Mouse (Mus musculus): ENCODE data around the gene 1700010B08Rik. TPM values are rescaled to one million over a fixed set of nuclear protein-coding genes. Genes with fewer than 3 reads are reported as not detected.

Gene 1700010B08Rik
- polyA plus RNA-seq, 1 experiment = 430 TPM

DNA sequence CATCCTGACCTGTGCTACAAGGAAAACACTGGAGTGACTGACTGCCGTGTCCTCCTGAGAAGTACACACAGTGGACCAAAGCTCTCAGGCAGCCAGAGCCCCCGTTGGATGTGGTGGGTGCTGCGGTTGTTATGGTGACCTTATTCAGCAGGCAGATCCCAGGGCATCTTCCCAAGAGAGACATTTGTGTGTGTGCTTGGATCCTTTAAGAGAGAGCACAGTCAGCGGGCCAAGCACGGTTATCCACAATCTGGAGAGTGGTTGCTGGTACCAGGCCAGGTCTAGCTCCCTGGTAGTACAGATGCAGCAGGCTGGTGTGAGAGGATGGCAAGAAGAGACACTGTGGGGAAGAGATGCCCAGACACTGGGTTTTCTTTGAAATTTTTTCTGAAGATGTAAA is 2.2 kb upstream of the 1700010B08Rik start:
- H3K27me3 ChIP-seq (ENCODE audit: control insufficient read depth, insufficient read depth, low read length) = no peaks in the 10 kb centered on the region
- no peak overlapping the region for H3K4me3 ChIP-seq (ENCODE audit: control insufficient read depth, low read depth, low read length)
- H3K4me1 ChIP-seq (ENCODE audit: control insufficient read depth, insufficient read depth, low read length) = peaks cover 15% of the 10 kb centered on the region
- no peak overlapping the region for H3K27ac ChIP-seq (ENCODE audit: control insufficient read depth, insufficient read depth, low read depth, low read length)
- H3K36me3 ChIP-seq (ENCODE audit: control insufficient read depth, insufficient read depth, low read length) = no peaks in the 10 kb centered on the region; the same call in 1 of the 2 replicates
- TF ChIP-seq POLR2A (IDR thresholded peaks at IDR 0.05; ENCODE audit: control insufficient read depth, low read depth, low read length) = no peak

DNA sequence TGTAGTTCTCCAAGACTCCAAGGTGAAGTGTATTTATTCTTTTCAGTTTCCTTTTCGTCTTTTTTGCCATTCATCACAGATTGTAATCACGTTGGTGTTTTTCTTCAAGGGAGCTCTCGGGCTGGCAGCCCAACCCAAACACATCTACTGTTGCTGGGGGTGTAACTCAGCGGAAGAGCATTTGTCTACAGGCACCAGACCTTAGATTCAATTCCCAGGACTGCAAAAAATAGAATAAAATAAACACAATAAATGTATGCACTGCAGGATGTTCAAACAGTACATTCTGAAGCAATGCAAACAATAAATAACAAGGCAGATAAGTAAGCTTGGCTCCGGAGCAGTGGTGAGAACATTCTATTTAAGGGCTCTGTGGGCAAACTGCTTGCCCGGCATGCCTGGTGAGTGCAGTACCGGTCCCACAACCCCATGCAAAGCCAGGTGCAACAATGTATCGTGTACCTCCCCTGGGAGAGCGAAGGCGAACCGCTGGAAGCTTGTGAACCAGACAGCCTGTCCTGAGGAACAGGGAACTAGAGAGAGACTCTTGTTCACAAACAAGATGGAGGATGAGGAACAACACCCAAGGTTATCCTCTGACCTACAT is 3.1 kb downstream of the 1700010B08Rik start:
- no peaks in the 10 kb centered on the region for H3K27me3 ChIP-seq (ENCODE audit: control insufficient read depth, insufficient read depth, low read length)
- TF ChIP-seq POLR2A (IDR thresholded peaks at IDR 0.05; ENCODE audit: control insufficient read depth, low read depth, low read length) (no peak; the same call in 1 of the 2 replicates), CTCF (IDR thresholded peaks at IDR 0.05; ENCODE audit: control insufficient read depth, insufficient read depth, insufficient replicate concordance, low read depth, low read length) (no peak)
- peak overlapping the region; percentile 15 for H3K4me3 ChIP-seq (ENCODE audit: control insufficient read depth, low read depth, low read length)
- H3K4me1 ChIP-seq (ENCODE audit: control insufficient read depth, insufficient read depth, low read length) = peaks cover 29% of the 10 kb centered on the region
- no peaks in the 10 kb centered on the region; the same call in none of the 2 replicates for H3K36me3 ChIP-seq (ENCODE audit: control insufficient read depth, insufficient read depth, low read length)
- peak overlapping the region; percentile 34; the same call in 1 of the 2 replicates for H3K27ac ChIP-seq (ENCODE audit: control insufficient read depth, insufficient read depth, low read depth, low read length)

DNA sequence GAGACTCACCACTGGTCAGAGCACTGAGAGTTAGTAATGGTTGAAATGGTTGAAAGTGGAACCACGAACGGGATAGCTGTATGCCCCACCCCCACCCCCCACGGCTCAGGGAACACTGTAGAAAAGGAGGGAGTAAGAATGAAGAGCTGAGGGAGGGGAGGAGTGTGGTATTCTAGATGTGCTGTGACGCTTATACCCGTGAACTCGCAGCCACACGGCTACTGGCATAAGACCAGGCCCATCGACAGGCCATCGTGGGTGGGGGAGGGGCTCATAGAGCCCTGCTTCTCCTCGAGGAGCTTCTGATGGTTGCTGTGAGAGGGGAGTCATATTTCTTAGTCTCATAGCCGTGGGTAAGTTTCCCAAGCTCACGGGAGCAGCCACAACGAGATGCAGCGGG is 5.2 kb downstream of the 1700010B08Rik start:
- no peaks in the 10 kb centered on the region; the same call in none of the 2 replicates for H3K36me3 ChIP-seq (ENCODE audit: control insufficient read depth, insufficient read depth, low read length)
- no peak overlapping the region; the same call in 1 of the 2 replicates for H3K4me3 ChIP-seq (ENCODE audit: control insufficient read depth, low read depth, low read length)
- H3K27me3 ChIP-seq (ENCODE audit: control insufficient read depth, insufficient read depth, low read length) = no peaks in the 10 kb centered on the region
- TF ChIP-seq CTCF (IDR thresholded peaks at IDR 0.05; ENCODE audit: control insufficient read depth, insufficient read depth, insufficient replicate concordance, low read depth, low read length) = no peak
- no peak for TF ChIP-seq POLR2A (IDR thresholded peaks at IDR 0.05; ENCODE audit: control insufficient read depth, low read depth, low read length)
- H3K4me1 ChIP-seq (ENCODE audit: control insufficient read depth, insufficient read depth, low read length) = peaks cover 24% of the 10 kb centered on the region
- no peak overlapping the region; the same call in 1 of the 2 replicates for H3K27ac ChIP-seq (ENCODE audit: control insufficient read depth, insufficient read depth, low read depth, low read length)

DNA sequence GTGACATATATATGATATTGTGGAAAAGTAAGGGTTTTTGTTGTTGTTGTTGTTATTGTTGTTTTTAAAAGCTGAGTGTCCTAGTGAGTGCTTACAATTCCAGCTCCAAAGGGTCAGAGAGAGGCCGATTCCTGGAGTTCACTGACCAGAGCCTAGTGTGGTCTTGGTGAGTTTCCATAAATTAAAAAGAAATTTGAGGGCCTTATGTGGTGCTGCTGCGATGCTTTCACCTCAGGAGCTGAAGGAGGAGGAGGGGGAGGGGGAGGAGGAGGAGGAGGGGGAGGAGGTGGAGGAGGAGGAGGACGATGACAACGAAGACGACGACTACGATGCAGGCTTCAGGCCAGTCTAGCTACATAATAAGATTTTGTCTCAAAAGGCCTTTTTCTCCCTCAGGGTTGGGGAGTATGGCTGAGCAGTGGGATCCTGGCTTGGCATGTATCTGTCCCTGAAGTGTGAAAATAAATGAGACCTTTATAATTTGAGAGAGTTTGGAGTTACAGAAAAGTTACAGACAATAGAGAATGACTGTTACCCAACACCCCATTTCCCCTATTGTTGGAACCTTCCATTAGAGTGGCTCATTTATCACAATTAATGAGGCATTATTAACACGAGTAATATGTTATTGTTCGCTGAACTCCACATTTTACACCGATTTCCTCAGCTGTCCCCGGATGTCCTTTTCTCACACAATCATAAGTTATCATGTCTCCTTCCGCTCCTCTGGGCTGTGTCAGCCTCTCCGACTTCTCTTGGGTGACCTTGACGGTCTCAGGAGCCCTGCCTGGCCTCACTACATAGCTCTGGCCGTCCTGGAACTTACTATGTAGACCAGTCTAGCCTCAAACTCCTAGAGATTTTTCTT is 6.0 kb downstream of the 1700010B08Rik start:
- H3K4me1 ChIP-seq (ENCODE audit: control insufficient read depth, insufficient read depth, low read length) = peaks cover 21% of the 10 kb centered on the region
- peak overlapping the region; percentile 77 for H3K27ac ChIP-seq (ENCODE audit: control insufficient read depth, insufficient read depth, low read depth, low read length)
- no peak for TF ChIP-seq CTCF (IDR thresholded peaks at IDR 0.05; ENCODE audit: control insufficient read depth, insufficient read depth, insufficient replicate concordance, low read depth, low read length)

DNA sequence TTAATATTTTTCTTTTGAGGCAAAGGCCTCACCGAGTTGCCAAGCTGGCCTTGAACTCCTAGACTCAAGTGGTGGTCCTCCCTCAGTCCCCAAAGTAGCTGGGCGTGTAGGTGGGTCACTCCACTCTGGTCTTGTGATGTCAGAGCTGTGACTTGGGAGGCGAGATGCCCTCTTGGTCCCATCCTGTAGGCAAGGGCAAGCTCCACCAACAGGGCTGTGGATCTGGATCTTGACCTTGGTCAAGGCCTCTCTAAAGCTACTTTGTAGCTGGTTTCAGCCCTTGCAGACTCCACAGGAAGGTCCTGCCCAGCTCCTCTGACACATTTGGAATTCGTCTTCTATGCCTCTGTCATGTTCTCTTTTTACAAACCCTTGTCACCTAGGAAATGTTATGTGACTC is 6.6 kb downstream of the 1700010B08Rik start:
- peaks cover 21% of the 10 kb centered on the region for H3K4me1 ChIP-seq (ENCODE audit: control insufficient read depth, insufficient read depth, low read length)
- H3K27me3 ChIP-seq (ENCODE audit: control insufficient read depth, insufficient read depth, low read length) = no peaks in the 10 kb centered on the region
- H3K36me3 ChIP-seq (ENCODE audit: control insufficient read depth, insufficient read depth, low read length) = no peaks in the 10 kb centered on the region; the same call in 1 of the 2 replicates
- H3K4me3 ChIP-seq (ENCODE audit: control insufficient read depth, low read depth, low read length) = peak overlapping the region; percentile 56
- TF ChIP-seq CTCF (IDR thresholded peaks at IDR 0.05; ENCODE audit: control insufficient read depth, insufficient read depth, insufficient replicate concordance, low read depth, low read length) = no peak
- TF ChIP-seq POLR2A (IDR thresholded peaks at IDR 0.05; ENCODE audit: control insufficient read depth, low read depth, low read length) = peak; percentile 59; the same call in 1 of the 2 replicates
- peak overlapping the region; percentile 77 for H3K27ac ChIP-seq (ENCODE audit: control insufficient read depth, insufficient read depth, low read depth, low read length)

More for the DNA sequence above, 6.0 kb downstream of the 1700010B08Rik start:
- Histone ChIP-seq H3K27me3 (ENCODE audit: control insufficient read depth, insufficient read depth, low read length) (no peaks in the 10 kb centered on the region), H3K4me3 (ENCODE audit: control insufficient read depth, low read depth, low read length) (peak overlapping the region; percentile 25), H3K36me3 (ENCODE audit: control insufficient read depth, insufficient read depth, low read length) (no peaks in the 10 kb centered on the region; the same call in 1 of the 2 replicates)

DNA sequence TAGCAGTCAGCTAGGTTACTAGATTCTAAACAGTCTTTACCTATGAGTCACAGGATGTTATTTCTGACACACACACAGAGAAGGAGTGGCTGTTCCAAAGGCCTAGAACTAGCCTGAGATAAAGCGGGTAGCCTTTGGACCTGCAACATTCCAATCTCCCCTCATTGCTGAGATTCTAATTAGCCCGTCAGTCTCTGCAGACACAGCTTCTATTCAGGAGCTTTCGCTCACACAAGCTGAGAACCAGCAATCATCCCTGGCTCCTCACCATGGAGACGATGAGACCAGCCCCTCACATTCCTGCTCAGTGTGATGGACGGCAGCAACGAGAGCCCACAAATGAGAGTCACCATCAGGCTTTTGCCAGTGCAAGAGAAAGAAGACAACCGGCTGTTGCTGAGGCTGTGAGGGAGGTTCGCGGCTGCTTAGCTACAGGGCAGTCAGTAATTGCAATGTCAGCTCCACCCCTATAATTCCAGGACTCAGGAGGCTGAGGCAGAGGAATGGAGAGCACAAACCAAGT is 11.3 kb downstream of the 1700010B08Rik start:
- Histone ChIP-seq H3K4me1 (ENCODE audit: control insufficient read depth, insufficient read depth, low read length) (peaks cover 4% of the 10 kb centered on the region; the same call in 1 of the 2 replicates), H3K27me3 (ENCODE audit: control insufficient read depth, insufficient read depth, low read length) (no peaks in the 10 kb centered on the region), H3K4me3 (ENCODE audit: control insufficient read depth, low read depth, low read length) (no peak overlapping the region), H3K36me3 (ENCODE audit: control insufficient read depth, insufficient read depth, low read length) (no peaks in the 10 kb centered on the region), H3K27ac (ENCODE audit: control insufficient read depth, insufficient read depth, low read depth, low read length) (no peak overlapping the region)
- no peak for TF ChIP-seq POLR2A (IDR thresholded peaks at IDR 0.05; ENCODE audit: control insufficient read depth, low read depth, low read length)
- no peak for TF ChIP-seq CTCF (IDR thresholded peaks at IDR 0.05; ENCODE audit: control insufficient read depth, insufficient read depth, insufficient replicate concordance, low read depth, low read length)

- Histone ChIP-seq H3K27ac (ENCODE audit: control insufficient read depth, insufficient read depth, low read depth, low read length) (no peak overlapping the region), H3K4me3 (ENCODE audit: control insufficient read depth, low read depth, low read length) (no peak overlapping the region), H3K27me3 (ENCODE audit: control insufficient read depth, insufficient read depth, low read length) (no peaks in the 10 kb centered on the region), H3K4me1 (ENCODE audit: control insufficient read depth, insufficient read depth, low read length) (no peaks in the 10 kb centered on the region; the same call in none of the 2 replicates), H3K36me3 (ENCODE audit: control insufficient read depth, insufficient read depth, low read length) (no peaks in the 10 kb centered on the region)
- TF ChIP-seq POLR2A (IDR thresholded peaks at IDR 0.05; ENCODE audit: control insufficient read depth, low read depth, low read length) = no peak
- TF ChIP-seq CTCF (IDR thresholded peaks at IDR 0.05; ENCODE audit: control insufficient read depth, insufficient read depth, insufficient replicate concordance, low read depth, low read length) = no peak
Observed at GRCm38 (mm10) chr2:173734426-173734825, 15.2 kb downstream of the 1700010B08Rik start.

Measured in testis, adult 2 months (tissue).